Mouse (Mus musculus) bone marrow macrophage, adult 2 months (primary cell): ENCODE data around the gene E130114P18Rik. TPM values are rescaled to one million over a fixed set of nuclear protein-coding genes. Genes with fewer than 3 reads are reported as not detected.

Source experiments
- H3K27ac ChIP-seq: 2 replicates; pipeline ENCODE4 v1.5.1; 2012; ENCODE audit warnings: low read depth, low read length; ENCODE audit not compliant: insufficient read depth
- H3K4me1 ChIP-seq: 2 replicates; pipeline ENCODE4 v1.6.1; 2012; ENCODE audit warnings: low read length; ENCODE audit not compliant: control insufficient read depth, insufficient read depth
- H3K4me3 ChIP-seq: 2 replicates; pipeline ENCODE4 v1.5.1; 2012; ENCODE audit warnings: mild to moderate bottlenecking, low read length, moderate library complexity; ENCODE audit not compliant: insufficient read depth
- CTCF ChIP-seq: IDR thresholded peaks from 2 replicates; pipeline ENCODE4 v1.5.1; 2012; ENCODE audit warnings: low read depth, mild to moderate bottlenecking, low read length, moderate library complexity
- POLR2A ChIP-seq: IDR thresholded peaks from 2 replicates; pipeline ENCODE4 v1.6.1; 2012; ENCODE audit warnings: mild to moderate bottlenecking, low read depth, low read length, borderline replicate concordance
- polyA plus RNA-seq: library from polyadenylated mRNA; stranded (reverse); fragments of >200 nt; gene quantifications from 2 replicates; pipeline ENCODE4 v1.2.4, GENCODE M21; 2012; ENCODE audit not compliant: missing spikeins, insufficient read depth, insufficient read length

E130114P18Rik gene
- polyA plus RNA-seq, 1 experiment, result not detected

GRCm38 (mm10) chr4:97657586-97657985, 120.3 kb downstream of the E130114P18Rik start:
- no peak for TF ChIP-seq POLR2A
- TF ChIP-seq CTCF, result no peak
- Histone ChIP-seq H3K27ac (no peak overlapping the region), H3K4me1 (no peaks in the 10 kb centered on the region), H3K4me3 (no peak overlapping the region)

- Histone ChIP-seq H3K4me3 (no peak overlapping the region), H3K27ac (no peak overlapping the region), H3K4me1 (no peaks in the 10 kb centered on the region)
- no peak for TF ChIP-seq POLR2A
- TF ChIP-seq CTCF, result no peak
These were observed 128.3 kb downstream of the E130114P18Rik start for GRCm38 (mm10) chr4:97649626-97650015.

- Histone ChIP-seq H3K4me3 (no peak overlapping the region), H3K4me1 (no peaks in the 10 kb centered on the region), H3K27ac (no peak overlapping the region)
- no peak for TF ChIP-seq CTCF
- TF ChIP-seq POLR2A, result no peak
These were observed 128.9 kb downstream of the E130114P18Rik start for GRCm38 (mm10) chr4:97648825-97649625.

GRCm38 (mm10) chr4:97648436-97648707, 129.5 kb downstream of the E130114P18Rik start:
- Histone ChIP-seq H3K27ac (no peak overlapping the region), H3K4me3 (no peak overlapping the region), H3K4me1 (no peaks in the 10 kb centered on the region)
- no peak for TF ChIP-seq POLR2A
- TF ChIP-seq CTCF, result no peak

- Histone ChIP-seq H3K27ac (no peak overlapping the region), H3K4me3 (no peak overlapping the region), H3K4me1 (no peaks in the 10 kb centered on the region)
- TF ChIP-seq CTCF (no peak), POLR2A (no peak)
These were observed 130.0 kb downstream of the E130114P18Rik start for GRCm38 (mm10) chr4:97647700-97648435.

GRCm38 (mm10) chr4:97647236-97647635, 130.6 kb downstream of the E130114P18Rik start:
- TF ChIP-seq POLR2A (no peak), CTCF (no peak)
- Histone ChIP-seq H3K27ac (no peak overlapping the region), H3K4me3 (no peak overlapping the region), H3K4me1 (no peaks in the 10 kb centered on the region)

- Histone ChIP-seq H3K4me3 (no peak overlapping the region), H3K4me1 (no peaks in the 10 kb centered on the region), H3K27ac (no peak overlapping the region)
- TF ChIP-seq CTCF (no peak), POLR2A (no peak)
These were observed 137.5 kb downstream of the E130114P18Rik start for GRCm38 (mm10) chr4:97640385-97640784.

- H3K4me1 ChIP-seq, result no peaks in the 10 kb centered on the region
- no peak overlapping the region for H3K4me3 ChIP-seq
- TF ChIP-seq POLR2A (no peak), CTCF (no peak)
- no peak overlapping the region for H3K27ac ChIP-seq
These were observed 141.3 kb downstream of the E130114P18Rik start for GRCm38 (mm10) chr4:97636569-97636968.

- Histone ChIP-seq H3K4me1 (no peaks in the 10 kb centered on the region), H3K27ac (no peak overlapping the region), H3K4me3 (no peak overlapping the region)
- no peak for TF ChIP-seq POLR2A
- no peak for TF ChIP-seq CTCF
These were observed 142.1 kb downstream of the E130114P18Rik start for GRCm38 (mm10) chr4:97635757-97636292.

GRCm38 (mm10) chr4:97635296-97635755, 142.6 kb downstream of the E130114P18Rik start:
- H3K27ac ChIP-seq, result no peak overlapping the region
- no peaks in the 10 kb centered on the region for H3K4me1 ChIP-seq
- TF ChIP-seq CTCF, result no peak
- no peak for TF ChIP-seq POLR2A
- no peak overlapping the region for H3K4me3 ChIP-seq
